Mouse (Mus musculus) cortical plate, adult 2 months (tissue): ENCODE measurements at regions not wholly inside any gene's neighbourhood (a gene's known extent, or its start where the extent isn't known, plus 50 kb on each side); places are given as distances from the start of the nearest gene placed in this dataset.

Experiments
- CTCF ChIP-seq: fragments of 200-500 bp; IDR thresholded peaks from 2 replicates; pipeline ENCODE4 v1.5.1; 2011; ENCODE audit warnings: mild to moderate bottlenecking, control low read depth, low read length; ENCODE audit not compliant: insufficient read depth; ENCODE audit errors: extremely low read depth
- POLR2A ChIP-seq: fragments of 200-500 bp; IDR thresholded peaks from 2 replicates; pipeline ENCODE4 v1.6.1; 2011; ENCODE audit warnings: mild to moderate bottlenecking, low read length, control low read depth; ENCODE audit not compliant: insufficient read depth; ENCODE audit errors: extremely low read depth

- no peak for TF ChIP-seq CTCF
- TF ChIP-seq POLR2A = no peak
Measured at GRCm38 (mm10) chr9:41665000-41665685, 459.0 kb downstream of the Sorl1 start.
